Mouse (Mus musculus) forebrain, embryonic 13.5 days (tissue): ENCODE results near the gene Ubash3b. TPM values are rescaled to one million over a fixed set of nuclear protein-coding genes. Genes with fewer than 3 reads are reported as not detected.

Experiments used
- ATAC-seq: fragments of 200-750 bp; cut with Nextera tagmentation; 2 replicates; pipeline ENCODE4 v1.8.0; 2017
- H3K27ac ChIP-seq: fragments of 300-500 bp; sonication (generic); 2 replicates; pipeline ENCODE4 v1.5.1; 2015; ENCODE audit warnings: inconsistent platforms, mild to moderate bottlenecking, moderate library complexity
- H3K27me3 ChIP-seq: fragments of 300-500 bp; sonication (generic); 2 replicates; pipeline ENCODE4 v1.6.1; 2015; ENCODE audit warnings: mild to moderate bottlenecking, inconsistent platforms
- H3K36me3 ChIP-seq: fragments of 300-500 bp; sonication (generic); 2 replicates; pipeline ENCODE4 v1.6.1; 2015; ENCODE audit warnings: mild to moderate bottlenecking, inconsistent platforms; ENCODE audit not compliant: poor library complexity, severe bottlenecking
- H3K4me1 ChIP-seq: fragments of 300-500 bp; sonication (generic); 2 replicates; pipeline ENCODE4 v1.6.1; 2015; ENCODE audit warnings: inconsistent platforms
- H3K4me2 ChIP-seq: fragments of 300-500 bp; sonication (generic); 2 replicates; pipeline ENCODE4 v1.6.1; 2015; ENCODE audit warnings: inconsistent platforms, mild to moderate bottlenecking, moderate library complexity
- H3K4me3 ChIP-seq: fragments of 300-500 bp; sonication (generic); 2 replicates; pipeline ENCODE4 v1.5.1; 2015; ENCODE audit warnings: mild to moderate bottlenecking, inconsistent platforms
- H3K9ac ChIP-seq: fragments of 300-500 bp; sonication (generic); 2 replicates; pipeline ENCODE4 v1.6.1; 2015; ENCODE audit warnings: mild to moderate bottlenecking, inconsistent platforms
- H3K9me3 ChIP-seq: fragments of 300-500 bp; sonication (generic); replicated peaks from 2 replicates; pipeline ENCODE4 v1.6.1; 2016; ENCODE audit warnings: inconsistent platforms
- WGBS: fragments of 180-500 bp; shearing (Covaris S2); methylation state at CpG from one replicate; pipeline ENCODE4 v1.1.7; 2015; 5-methylcytosine and 5-hydroxymethylcytosine counted together
- polyA plus RNA-seq: library from polyadenylated mRNA; unstranded; fragments of >200 nt; fragmentation: Nextera tagmentation; extraction: Ambion mirVana; gene quantifications from 2 replicates; pipeline ENCODE4 v1.2.1, GENCODE M21; 2015

Gene Ubash3b
- polyA plus RNA-seq, 1 experiment from 2014 or later = 9.7 TPM

DNA sequence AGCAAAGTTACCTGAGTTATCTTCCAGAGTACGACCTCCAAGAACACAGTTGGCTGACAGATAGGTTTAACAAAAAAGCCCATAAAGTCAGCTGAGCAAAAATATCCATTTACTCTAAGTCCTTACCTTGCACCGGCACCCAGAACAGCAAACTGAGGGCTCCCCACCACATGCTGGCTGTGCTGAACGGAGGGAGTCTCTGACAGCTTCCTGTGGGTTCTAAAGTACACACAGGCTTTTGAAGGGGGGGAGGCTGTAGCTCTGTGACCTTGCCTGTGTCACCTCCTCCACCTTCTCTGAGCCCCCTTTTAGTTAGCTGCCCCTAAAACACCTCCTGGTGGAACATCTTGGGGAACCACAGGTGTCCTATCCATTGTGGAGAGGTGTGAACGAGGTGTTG, 157.1 kb downstream of the Ubash3b start, which contains the start of gene Crtam:
Crtam (minus strand) TSS at position 214 of the 400 bp plus-strand sequence.
- Histone ChIP-seq H3K36me3 (no peaks in the 10 kb centered on the region), H3K4me2 (no peak within 1 kb of the TSS), H3K4me3 (no peak within 1 kb of the TSS), H3K27ac (no peak within 1 kb of the TSS), H3K27me3 (no peaks in the 10 kb centered on the region), H3K4me1 (0 out of 2 replicates have a peak, but pooled peaks cover 3% of the 10 kb centered on the region), H3K9me3 (no peaks in the 10 kb centered on the region), H3K9ac (no peak within 1 kb of the TSS)
- ATAC-seq = no peak
- 79% methylated on average over 4 of the region's 4 CpGs for WGBS

DNA sequence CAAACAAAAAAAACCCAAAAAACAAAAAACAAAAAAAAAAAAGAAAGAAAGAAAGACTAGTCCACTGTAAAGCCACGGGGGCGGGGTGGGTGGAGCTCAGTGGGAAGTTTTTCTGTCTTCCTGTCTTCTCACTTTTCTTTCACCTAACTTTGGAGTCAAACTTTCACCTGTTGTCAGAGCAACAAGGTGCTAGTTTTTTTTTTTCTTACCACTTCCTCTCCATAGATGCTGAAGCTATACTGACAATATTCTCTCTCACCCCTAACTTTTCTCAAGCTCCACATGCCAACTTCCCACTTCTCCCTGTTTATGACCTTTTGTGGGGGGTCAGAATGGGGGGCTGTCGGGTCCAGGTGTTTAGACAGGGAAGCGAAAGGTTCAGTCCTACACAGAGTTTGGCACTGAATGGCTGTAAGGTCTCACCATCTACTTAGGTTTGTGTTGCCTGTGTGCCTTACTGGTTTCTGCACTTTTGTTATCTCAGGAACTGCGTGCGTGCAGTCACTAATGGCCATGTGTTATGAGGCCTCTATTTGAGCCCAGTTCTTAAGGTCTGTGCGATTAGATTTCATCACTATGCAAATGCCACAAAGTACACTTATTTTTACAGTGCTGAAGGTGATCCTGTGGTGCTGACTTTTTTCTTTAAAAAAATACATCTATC, 164.2 kb downstream of the Ubash3b start:
- H3K36me3 ChIP-seq = no peaks in the 10 kb centered on the region
- no peak overlapping the region for H3K4me3 ChIP-seq
- ATAC-seq = no peak
- WGBS = 89% methylated on average over 7 of the region's 7 CpGs
- H3K27me3 ChIP-seq = no peaks in the 10 kb centered on the region
- H3K9ac ChIP-seq = no peak overlapping the region
- H3K4me2 ChIP-seq = no peak overlapping the region
- no peaks in the 10 kb centered on the region for H3K9me3 ChIP-seq
- H3K27ac ChIP-seq = no peak overlapping the region
- H3K4me1 ChIP-seq = 0 out of 2 replicates have a peak, but pooled peaks cover 3% of the 10 kb centered on the region

DNA sequence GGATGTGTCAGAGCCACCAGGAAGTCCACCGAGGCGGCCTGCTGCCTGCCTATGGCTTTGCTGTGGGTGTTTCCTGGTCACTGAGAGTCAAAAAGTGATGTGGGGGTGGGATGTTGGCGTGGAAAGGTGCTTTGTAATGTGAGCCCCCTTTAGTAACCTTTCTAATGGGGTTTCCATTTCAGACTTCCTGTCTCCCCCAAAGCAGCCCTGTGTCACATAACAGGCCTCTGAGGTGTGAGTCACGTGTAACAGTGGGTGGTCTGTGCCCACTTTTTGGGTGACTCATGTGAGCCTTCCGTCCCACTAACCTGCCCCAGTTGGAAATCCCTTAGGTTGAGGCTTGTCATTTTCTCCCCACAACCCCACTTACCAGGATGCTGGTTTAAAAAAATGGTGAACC, 167.4 kb downstream of the Ubash3b start:
- Histone ChIP-seq H3K27ac (no peak overlapping the region), H3K27me3 (no peaks in the 10 kb centered on the region), H3K4me1 (peaks cover 4% of the 10 kb centered on the region; the same call in 1 of the 2 replicates), H3K36me3 (no peaks in the 10 kb centered on the region), H3K4me2 (no peak overlapping the region), H3K9ac (no peak overlapping the region), H3K9me3 (no peaks in the 10 kb centered on the region), H3K4me3 (no peak overlapping the region)
- ATAC-seq = no peak
- 88% methylated on average over 5 of the region's 5 CpGs for WGBS

- H3K4me2 ChIP-seq = no peak overlapping the region
- H3K4me1 ChIP-seq = peaks cover 4% of the 10 kb centered on the region; the same call in 1 of the 2 replicates
- no peaks in the 10 kb centered on the region for H3K9me3 ChIP-seq
- 86% methylated on average over 6 of the region's 6 CpGs for WGBS
- H3K36me3 ChIP-seq = no peaks in the 10 kb centered on the region
- no peak overlapping the region for H3K9ac ChIP-seq
- no peaks in the 10 kb centered on the region for H3K27me3 ChIP-seq
- no peak overlapping the region; the same call in 1 of the 2 replicates for H3K27ac ChIP-seq
- ATAC-seq = 0 out of 2 replicates have a peak, but pooled peaks have one; percentile 13
- no peak overlapping the region for H3K4me3 ChIP-seq
These were observed 170.0 kb downstream of the Ubash3b start for GRCm38 (mm10) chr9:40991511-40991910.

DNA sequence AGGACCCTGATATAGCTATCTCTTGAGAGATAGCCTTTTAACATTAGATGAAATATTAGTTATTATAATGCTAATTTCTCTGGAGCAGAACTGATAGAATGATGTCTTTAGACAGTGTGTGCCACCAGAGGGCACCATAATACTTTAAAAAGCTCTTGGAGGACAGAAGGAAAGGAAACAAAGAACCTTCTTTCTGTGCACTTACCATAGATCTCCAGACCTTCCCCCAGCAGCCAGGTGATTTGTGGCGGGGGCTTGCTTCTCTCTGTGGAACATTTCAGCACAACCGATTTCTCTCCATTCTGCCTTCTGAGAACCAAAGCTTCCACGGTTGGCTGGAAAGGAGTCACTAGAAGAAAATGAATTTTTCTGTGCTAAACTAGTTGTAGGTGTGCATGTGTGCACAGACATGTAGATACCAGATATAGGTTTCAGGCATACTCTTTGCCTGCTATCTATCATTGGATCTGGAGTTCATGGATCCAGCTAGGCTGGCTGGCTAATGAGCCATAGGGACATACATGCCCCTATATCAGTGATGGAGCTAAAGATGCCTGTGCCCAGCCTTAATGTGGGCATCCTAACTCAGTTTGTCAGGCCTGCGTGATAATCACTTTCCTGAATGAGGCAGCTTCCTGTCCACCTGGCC, 171.4 kb downstream of the Ubash3b start:
- WGBS = 44% methylated on average over 4 of the region's 4 CpGs
- peak; percentile 77 for ATAC-seq
- Histone ChIP-seq H3K27me3 (no peaks in the 10 kb centered on the region), H3K4me3 (no peak overlapping the region), H3K4me2 (no peak overlapping the region), H3K9me3 (no peaks in the 10 kb centered on the region), H3K27ac (peak overlapping the region; percentile 36; the same call in 1 of the 2 replicates), H3K36me3 (no peaks in the 10 kb centered on the region), H3K9ac (no peak overlapping the region), H3K4me1 (peaks cover 4% of the 10 kb centered on the region; the same call in 1 of the 2 replicates)

GRCm38 (mm10) chr9:40984313-40984712, 177.2 kb downstream of the Ubash3b start:
- peaks cover 6% of the 10 kb centered on the region; the same call in 1 of the 2 replicates for H3K27me3 ChIP-seq
- no peak overlapping the region for H3K4me3 ChIP-seq

GRCm38 (mm10) chr9:40983758-40984157, 177.7 kb downstream of the Ubash3b start:
- Histone ChIP-seq H3K27ac (no peak overlapping the region), H3K4me2 (no peak overlapping the region), H3K27me3 (peaks cover 6% of the 10 kb centered on the region; the same call in 1 of the 2 replicates), H3K4me3 (no peak overlapping the region), H3K9me3 (no peaks in the 10 kb centered on the region), H3K36me3 (no peaks in the 10 kb centered on the region), H3K9ac (no peak overlapping the region), H3K4me1 (no peaks in the 10 kb centered on the region)
- no peak for ATAC-seq
- 80% methylated on average over 3 of the region's 3 CpGs for WGBS

More at GRCm38 (mm10) chr9:40984313-40984712, 177.2 kb downstream of the Ubash3b start:
- Histone ChIP-seq H3K4me1 (no peaks in the 10 kb centered on the region), H3K27ac (no peak overlapping the region), H3K9me3 (no peaks in the 10 kb centered on the region), H3K9ac (no peak overlapping the region), H3K4me2 (no peak overlapping the region), H3K36me3 (no peaks in the 10 kb centered on the region)
- no peak for ATAC-seq
- 76% methylated on average over 3 of the region's 3 CpGs for WGBS

DNA sequence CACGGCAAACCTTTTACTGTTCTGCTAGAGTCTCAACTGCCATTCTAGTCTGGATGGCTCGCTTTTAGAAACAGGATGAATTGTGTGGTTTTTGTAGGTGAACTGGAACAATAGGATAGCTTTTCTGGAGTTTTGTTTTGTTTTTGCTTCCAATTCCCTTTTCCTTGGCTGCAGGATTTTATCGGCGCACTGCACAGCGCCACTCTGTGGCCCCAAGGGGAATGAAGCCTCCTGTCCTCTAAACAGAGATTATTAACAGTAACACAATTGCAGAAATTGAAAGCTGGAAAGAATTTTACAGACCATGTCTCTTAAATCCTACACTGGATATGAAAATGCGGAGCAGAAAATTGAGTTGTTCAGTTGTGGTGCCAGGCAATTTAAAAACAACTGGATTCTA, 179.0 kb downstream of the Ubash3b start:
- H3K9ac ChIP-seq = no peak overlapping the region
- H3K27me3 ChIP-seq = peaks cover 6% of the 10 kb centered on the region; the same call in 1 of the 2 replicates
- no peaks in the 10 kb centered on the region for H3K4me1 ChIP-seq
- no peak for ATAC-seq
- whole genome bisulfite sequencing = 36% methylated on average over 6 of the region's 6 CpGs
- no peak overlapping the region for H3K4me2 ChIP-seq
- H3K36me3 ChIP-seq = no peaks in the 10 kb centered on the region
- H3K9me3 ChIP-seq = no peaks in the 10 kb centered on the region
- H3K27ac ChIP-seq = no peak overlapping the region
- no peak overlapping the region for H3K4me3 ChIP-seq

GRCm38 (mm10) chr9:40974042-40974801, 187.3 kb downstream of the Ubash3b start:
- H3K9ac ChIP-seq = no peak overlapping the region
- no peak overlapping the region for H3K27ac ChIP-seq
- H3K36me3 ChIP-seq = no peaks in the 10 kb centered on the region
- WGBS = 76% methylated on average over 11 of the region's 11 CpGs
- H3K4me2 ChIP-seq = no peak overlapping the region
- no peaks in the 10 kb centered on the region for H3K4me1 ChIP-seq
- ATAC-seq = no peak
- H3K4me3 ChIP-seq = no peak overlapping the region
- no peaks in the 10 kb centered on the region for H3K27me3 ChIP-seq
- no peaks in the 10 kb centered on the region; the same call in 1 of the 2 replicates for H3K9me3 ChIP-seq

GRCm38 (mm10) chr9:40964418-40964714, 197.1 kb downstream of the Ubash3b start:
- Histone ChIP-seq H3K9ac (peak overlapping the region; percentile 70), H3K4me2 (peak overlapping the region; percentile 94), H3K27ac (no peak overlapping the region), H3K27me3 (peaks cover 53% of the 10 kb centered on the region), H3K36me3 (no peaks in the 10 kb centered on the region), H3K4me3 (peak overlapping the region; percentile 51), H3K4me1 (peaks cover 23% of the 10 kb centered on the region), H3K9me3 (no peaks in the 10 kb centered on the region)
- WGBS = 14% methylated on average over 7 of the region's 7 CpGs
- no peak for ATAC-seq

- Histone ChIP-seq H3K9me3 (no peaks in the 10 kb centered on the region), H3K27me3 (peaks cover 53% of the 10 kb centered on the region), H3K4me3 (peak within 1 kb of the TSS; percentile 51), H3K4me1 (peaks cover 23% of the 10 kb centered on the region), H3K4me2 (peak within 1 kb of the TSS; percentile 94), H3K27ac (no peak within 1 kb of the TSS), H3K36me3 (no peaks in the 10 kb centered on the region), H3K9ac (peak within 1 kb of the TSS; percentile 70)
- peak; percentile 70; the same call in 1 of the 2 replicates for ATAC-seq
- under 1% methylated on average over 50 of the region's 51 CpGs for WGBS
These were observed 197.7 kb downstream of the Ubash3b start, which contains the start of gene Jhy for GRCm38 (mm10) chr9:40963586-40964417. Gene Jhy (minus strand): TSS chr9:40964118.
